Mouse (Mus musculus) forebrain, postnatal 0 days (tissue): Measurements from ENCODE around the gene Sfrp5. TPM values are rescaled to one million over a fixed set of nuclear protein-coding genes. Genes with fewer than 3 reads are reported as not detected.

Experiments used
- ATAC-seq: fragments of 200-750 bp; cut with Nextera tagmentation; 2 replicates; pipeline ENCODE4 v1.8.0; 2017; ENCODE audit warnings: mild to moderate bottlenecking, moderate library complexity
- DNase-seq: peaks from one replicate; pipeline ENCODE4 v3.0.0-alpha.2; 2015
- H3K27ac ChIP-seq: fragments of 300-500 bp; sonication (generic); 2 replicates; pipeline ENCODE4 v1.5.1; 2014; ENCODE audit warnings: low read depth, mild to moderate bottlenecking, antibody characterized with exemption, low read length, moderate library complexity, mixed read lengths
- H3K27me3 ChIP-seq: fragments of 300-500 bp; sonication (generic); 2 replicates; pipeline ENCODE4 v1.6.1; 2014; ENCODE audit warnings: mild to moderate bottlenecking, low read length, mixed read lengths; ENCODE audit not compliant: insufficient read depth
- H3K36me3 ChIP-seq: fragments of 300-500 bp; sonication (generic); 2 replicates; pipeline ENCODE4 v1.6.1; 2014; ENCODE audit warnings: mild to moderate bottlenecking, moderate library complexity; ENCODE audit not compliant: insufficient read depth
- H3K4me1 ChIP-seq: fragments of 300-500 bp; sonication (generic); 2 replicates; pipeline ENCODE4 v1.6.1; 2014; ENCODE audit warnings: antibody characterized with exemption; ENCODE audit not compliant: insufficient read depth
- H3K4me2 ChIP-seq: fragments of 300-500 bp; sonication (generic); 2 replicates; pipeline ENCODE4 v1.6.1; 2014; ENCODE audit warnings: low read depth, mild to moderate bottlenecking, moderate library complexity
- H3K4me3 ChIP-seq: fragments of 300-500 bp; sonication (generic); 2 replicates; pipeline ENCODE4 v1.5.1; 2014; ENCODE audit warnings: low read depth, low read length, mixed read lengths
- H3K9ac ChIP-seq: fragments of 300-500 bp; sonication (generic); 2 replicates; pipeline ENCODE4 v1.6.1; 2014; ENCODE audit warnings: mild to moderate bottlenecking
- H3K9me3 ChIP-seq: fragments of 300-500 bp; sonication (generic); 2 replicates; pipeline ENCODE4 v1.6.1; 2016; ENCODE audit warnings: low read length
- CTCF ChIP-seq: sonication (generic); IDR thresholded peaks from 2 replicates; pipeline ENCODE4 v1.5.1; 2016; ENCODE audit warnings: antibody characterized with exemption, control low read depth, low read depth
- WGBS: fragments of 180-500 bp; shearing (Covaris S2); extraction: QIAGEN DNeasy Blood & Tissue Kit; methylation state at CpG from one replicate; pipeline ENCODE4 v1.1.7; 2014; 5-methylcytosine and 5-hydroxymethylcytosine counted together
- polyA plus RNA-seq: library from polyadenylated mRNA; unstranded; fragments of >200 nt; fragmentation: Nextera tagmentation; extraction: Ambion mirVana; gene quantifications from 2 replicates; pipeline ENCODE4 v1.2.1, GENCODE M21; 2015
- total RNA-seq: library from RNA; depleted of rRNA; stranded (reverse); fragments of >200 nt; gene quantifications from 2 replicates; pipeline ENCODE4 v1.2.3, GENCODE M21; 2014; rRNA removed

Gene Sfrp5
- total RNA-seq = 1.8 and 3.7 TPM in 2 replicates
- polyA plus RNA-seq = 2.7 and 3.4 TPM in 2 replicates

GRCm38 (mm10) chr19:42201696-42202381, at the start of gene Sfrp5:
TSS of gene Sfrp5 (minus strand) at chr19:42202252.
- Histone ChIP-seq H3K9me3 (no peaks in the 10 kb centered on the region), H3K4me1 (no peaks in the 10 kb centered on the region), H3K9ac (no peak within 1 kb of the TSS), H3K36me3 (no peaks in the 10 kb centered on the region), H3K4me3 (peak within 1 kb of the TSS; percentile 27), H3K27ac (no peak within 1 kb of the TSS), H3K27me3 (peaks cover 46% of the 10 kb centered on the region), H3K4me2 (peak within 1 kb of the TSS; percentile 43)
- 3% methylated on average over 60 of the region's 60 CpGs for WGBS
- no peak for DNase-seq
- no peak for TF ChIP-seq CTCF
- ATAC-seq = peak; percentile 74

GRCm38 (mm10) chr19:42249976-42250914, 48.2 kb upstream of the Sfrp5 start:
- WGBS = 57% methylated on average over 11 of the region's 11 CpGs
- ATAC-seq (no peak), DNase-seq (no peak)
- no peak overlapping the region for H3K4me2 ChIP-seq
- H3K9ac ChIP-seq = no peak overlapping the region
- H3K36me3 ChIP-seq = no peaks in the 10 kb centered on the region
- no peaks in the 10 kb centered on the region; the same call in 1 of the 2 replicates for H3K27me3 ChIP-seq
- H3K27ac ChIP-seq = no peak overlapping the region
- TF ChIP-seq CTCF = no peak
- H3K4me3 ChIP-seq = no peak overlapping the region
- no peaks in the 10 kb centered on the region for H3K9me3 ChIP-seq
- 0 out of 2 replicates have a peak, but pooled peaks cover 5% of the 10 kb centered on the region for H3K4me1 ChIP-seq

GRCm38 (mm10) chr19:42247519-42247918, 45.5 kb upstream of the Sfrp5 start, which contains the start of gene Golga7b:
TSS of gene Golga7b (plus strand) at chr19:42247574.
- Histone ChIP-seq H3K4me1 (no peaks in the 10 kb centered on the region), H3K4me2 (no peak within 1 kb of the TSS), H3K36me3 (no peaks in the 10 kb centered on the region), H3K27ac (peak within 1 kb of the TSS; percentile 35; the same call in 1 of the 2 replicates), H3K9me3 (no peaks in the 10 kb centered on the region), H3K4me3 (no peak within 1 kb of the TSS), H3K9ac (no peak within 1 kb of the TSS), H3K27me3 (no peaks in the 10 kb centered on the region; the same call in 1 of the 2 replicates)
- 85% methylated on average over 3 of the region's 3 CpGs for WGBS
- TF ChIP-seq CTCF = no peak
- DNase-seq (no peak), ATAC-seq (no peak)

GRCm38 (mm10) chr19:42246626-42247025, 44.6 kb upstream of the Sfrp5 start:
- WGBS = 38% methylated on average over 5 of the region's 5 CpGs
- H3K9ac ChIP-seq = no peak overlapping the region

GRCm38 (mm10) chr19:42243401-42243800, 41.3 kb upstream of the Sfrp5 start:
- no peak overlapping the region for H3K27ac ChIP-seq
- ATAC-seq (no peak), DNase-seq (no peak)
- no peak overlapping the region for H3K9ac ChIP-seq
- no peaks in the 10 kb centered on the region for H3K36me3 ChIP-seq
- H3K27me3 ChIP-seq = no peaks in the 10 kb centered on the region; the same call in 1 of the 2 replicates
- 53% methylated on average over 3 of the region's 3 CpGs for WGBS
- no peaks in the 10 kb centered on the region for H3K9me3 ChIP-seq
- no peak overlapping the region for H3K4me2 ChIP-seq
- no peak overlapping the region for H3K4me3 ChIP-seq
- no peaks in the 10 kb centered on the region for H3K4me1 ChIP-seq
- TF ChIP-seq CTCF = no peak

More at GRCm38 (mm10) chr19:42246626-42247025, 44.6 kb upstream of the Sfrp5 start:
- no peaks in the 10 kb centered on the region for H3K4me1 ChIP-seq
- H3K36me3 ChIP-seq = no peaks in the 10 kb centered on the region
- H3K27me3 ChIP-seq = no peaks in the 10 kb centered on the region; the same call in 1 of the 2 replicates
- H3K4me2 ChIP-seq = no peak overlapping the region
- ATAC-seq (no peak), DNase-seq (no peak)
- no peaks in the 10 kb centered on the region for H3K9me3 ChIP-seq
- no peak for TF ChIP-seq CTCF
- H3K27ac ChIP-seq = peak overlapping the region; percentile 35; the same call in 1 of the 2 replicates
- H3K4me3 ChIP-seq = no peak overlapping the region

GRCm38 (mm10) chr19:42240881-42241280, 38.8 kb upstream of the Sfrp5 start:
- no peak overlapping the region for H3K9ac ChIP-seq
- no peak overlapping the region for H3K4me3 ChIP-seq
- H3K4me2 ChIP-seq = no peak overlapping the region
- no peak for TF ChIP-seq CTCF
- no peak for DNase-seq
- no peaks in the 10 kb centered on the region for H3K27me3 ChIP-seq
- H3K4me1 ChIP-seq = 0 out of 2 replicates have a peak, but pooled peaks cover 4% of the 10 kb centered on the region
- H3K36me3 ChIP-seq = no peaks in the 10 kb centered on the region
- no peak for ATAC-seq
- 59% methylated on average over 8 of the region's 8 CpGs for WGBS
- no peaks in the 10 kb centered on the region for H3K9me3 ChIP-seq
- H3K27ac ChIP-seq = no peak overlapping the region
